Mouse (Mus musculus) gastrocnemius, postnatal 14 days (tissue): ENCODE data around the gene Smyd1. TPM values are rescaled to one million over a fixed set of nuclear protein-coding genes. Genes with fewer than 3 reads are reported as not detected.
A peak's percentile ranks its signal among the peaks of the same experiment; 100 is the strongest.
"Not testable (repeated sequence)": the region's sequence is repeated elsewhere in the genome, so short reads cannot be mapped to it uniquely, and the experiment has no call there.

Experiments used
- DNase-seq: peaks from one replicate; pipeline ENCODE4 v3.0.0; 2021; ENCODE audit warnings: mixed read lengths
- intact Hi-C: fragments of 180-260 bp; cut with DNase I; formaldehyde crosslinking; loops from one replicate; pipeline ENCODE4 v1.15.1; 2025; ENCODE audit warnings: low total_unique reads
- total RNA-seq, 2 experiments: library from RNA; stranded (reverse); gene quantifications; 2 replicates each; pipeline ENCODE4 v1.2.3; 2021

Gene Smyd1
- total RNA-seq, 2 experiments from 2014 or later, result 228 to 241 TPM

GRCm38 (mm10) chr6:71268929-71269685 lies 52.9 kb downstream of the Smyd1 start:
- intact Hi-C loops, result no loop called here
- no peak for DNase-seq

GRCm38 (mm10) chr6:71267603-71268002 lies 54.4 kb downstream of the Smyd1 start:
- DNase-seq, intact Hi-C loops: not testable (repeated sequence)

GRCm38 (mm10) chr6:71262142-71262833 lies 59.7 kb downstream of the Smyd1 start:
- DNase-seq, result peak; percentile 29
- intact Hi-C loops, result no loop called here

GRCm38 (mm10) chr6:71261060-71261459 lies 61.0 kb downstream of the Smyd1 start:
- intact Hi-C loops, result no loop called here
- no peak for DNase-seq

GRCm38 (mm10) chr6:71260051-71260640 lies 61.9 kb downstream of the Smyd1 start:
- no peak for DNase-seq
- intact Hi-C loops, result no loop called here

GRCm38 (mm10) chr6:71259166-71259565 lies 62.9 kb downstream of the Smyd1 start:
- intact Hi-C loops, result no loop called here
- DNase-seq, result no peak

- intact Hi-C loops, result no loop called here
- no peak for DNase-seq
These were observed 63.5 kb downstream of the Smyd1 start for GRCm38 (mm10) chr6:71258562-71258961.

GRCm38 (mm10) chr6:71257375-71257774 lies 64.7 kb downstream of the Smyd1 start:
- intact Hi-C loops, result no loop called here
- no peak for DNase-seq

GRCm38 (mm10) chr6:71256166-71256565 lies 65.9 kb downstream of the Smyd1 start:
- no peak for DNase-seq
- intact Hi-C loops, result no loop called here

- intact Hi-C loops, result no loop called here
- no peak for DNase-seq
These were observed 67.6 kb downstream of the Smyd1 start for GRCm38 (mm10) chr6:71254456-71254855.

GRCm38 (mm10) chr6:71250951-71251350 lies 71.1 kb downstream of the Smyd1 start:
- no peak for DNase-seq
- intact Hi-C loops, result no loop called here

- DNase-seq, result no peak
- intact Hi-C loops, result no loop called here
These were observed 72.4 kb downstream of the Smyd1 start for GRCm38 (mm10) chr6:71249615-71250014.

GRCm38 (mm10) chr6:71248420-71248819 lies 73.6 kb downstream of the Smyd1 start:
- DNase-seq, result no peak
- intact Hi-C loops, result no loop called here

- intact Hi-C loops, result no loop called here
These were observed 78.8 kb downstream of the Smyd1 start for GRCm38 (mm10) chr6:71243258-71243657.

GRCm38 (mm10) chr6:71242811-71243210 lies 79.2 kb downstream of the Smyd1 start:
- DNase-seq, result no peak
- intact Hi-C loops, result no loop called here

More at GRCm38 (mm10) chr6:71243258-71243657, 78.8 kb downstream of the Smyd1 start:
- DNase-seq, result no peak

GRCm38 (mm10) chr6:71240831-71241230 lies 81.2 kb downstream of the Smyd1 start:
- intact Hi-C loops, result no loop called here
- DNase-seq, result no peak

- intact Hi-C loops, result no loop called here
- no peak for DNase-seq
These were observed 82.8 kb downstream of the Smyd1 start for GRCm38 (mm10) chr6:71239069-71239750.

GRCm38 (mm10) chr6:71237031-71237431 lies 85.0 kb downstream of the Smyd1 start:
- DNase-seq, result no peak
- intact Hi-C loops, result no loop called here

- no peak for DNase-seq
- intact Hi-C loops, result no loop called here
These were observed 85.5 kb downstream of the Smyd1 start for GRCm38 (mm10) chr6:71236506-71236905.

- intact Hi-C loops, result no loop called here
- no peak for DNase-seq
These were observed 86.1 kb downstream of the Smyd1 start for GRCm38 (mm10) chr6:71235944-71236343.
